Mouse (Mus musculus) adipose tissue, adult 10 weeks (tissue): ENCODE results near the gene Gabrr2. TPM values are rescaled to one million over a fixed set of nuclear protein-coding genes. Genes with fewer than 3 reads are reported as not detected.

ENCODE experiments used
- polyA plus RNA-seq: library from polyadenylated mRNA; stranded (reverse); fragments of 350-450 nt; fragmentation: Illumina TruSeq; extraction: RNeasy Lipid Tissue Mini Kit (QIAGEN cat#74804); gene quantifications from one replicate; pipeline ENCODE4 v1.2.3, GENCODE M21; 2014; ENCODE audit warnings: low read depth, low replicate concordance

The Gabrr2 gene
- 1.3 TPM for polyA plus RNA-seq

GRCm38 (mm10) chr4:33062981-33063380, at the start of gene Gabrr2:
TSS of gene Gabrr2 (plus strand) at chr4:33062999.

GRCm38 (mm10) chr4:33031195-33031960, 31.4 kb upstream of the Gabrr2 start, which contains the start of gene Ube2j1:
TSS of gene Ube2j1 (plus strand) at chr4:33031416.

GRCm38 (mm10) chr4:33132221-33132620, 69.4 kb downstream of the Gabrr2 start, which contains the start of gene Gabrr1:
TSS of gene Gabrr1 (plus strand) at chr4:33132521.

Other genes with a start within 250 kb of the Gabrr2 start
- 3.3 TPM for gene Ankrd6, start 112.2 kb upstream of the Gabrr2 start, polyA plus RNA-seq
- gene Rragd, start 80.0 kb upstream of the Gabrr2 start, polyA plus RNA-seq, result 6.8 TPM
- gene Ube2j1, start 31.6 kb upstream of the Gabrr2 start, polyA plus RNA-seq, result 59.2 TPM
- 2.7 TPM for gene Gabrr1, start 69.5 kb downstream of the Gabrr2 start, polyA plus RNA-seq
- 7.0 TPM for gene Pm20d2, start 126.7 kb downstream of the Gabrr2 start, polyA plus RNA-seq
- gene Srsf12, start 146.0 kb downstream of the Gabrr2 start, polyA plus RNA-seq, result 0.83 TPM
- gene Pnrc1, start 227.2 kb downstream of the Gabrr2 start, polyA plus RNA-seq, result 60.6 TPM
- 9.9 TPM for gene Rngtt, start 247.3 kb downstream of the Gabrr2 start, polyA plus RNA-seq